Mouse (Mus musculus) embryonic facial prominence, embryonic 14.5 days (tissue): Measurements from ENCODE around the gene Phf1. TPM values are rescaled to one million over a fixed set of nuclear protein-coding genes. Genes with fewer than 3 reads are reported as not detected.

Source experiments
- ATAC-seq: fragments of 200-750 bp; cut with Nextera tagmentation; 2 replicates; pipeline ENCODE4 v1.8.0; 2017; ENCODE audit warnings: low read depth, moderate number of reproducible peaks, moderate TSS enrichment
- DNase-seq: peaks from one replicate; pipeline ENCODE4 v3.0.0-alpha.2; 2015; ENCODE audit warnings: low spot score
- H3K27ac ChIP-seq: fragments of 300-500 bp; sonication (generic); replicated peaks from 2 replicates; pipeline ENCODE4 v1.5.1; 2014; ENCODE audit warnings: low read depth, mild to moderate bottlenecking, low read length, moderate library complexity
- H3K27me3 ChIP-seq: fragments of 300-500 bp; sonication (generic); replicated peaks from 2 replicates; pipeline ENCODE4 v1.6.1; 2014; ENCODE audit warnings: low read length; ENCODE audit not compliant: control insufficient read depth, insufficient read depth
- H3K36me3 ChIP-seq: fragments of 300-500 bp; sonication (generic); 2 replicates; pipeline ENCODE4 v1.6.1; 2014; ENCODE audit warnings: low read length, mixed read lengths; ENCODE audit not compliant: control insufficient read depth, insufficient read depth
- H3K4me1 ChIP-seq: fragments of 300-500 bp; sonication (generic); 2 replicates; pipeline ENCODE4 v1.6.1; 2014; ENCODE audit warnings: antibody characterized with exemption, low read length; ENCODE audit not compliant: control insufficient read depth, insufficient read depth
- H3K4me2 ChIP-seq: fragments of 300-500 bp; sonication (generic); 2 replicates; pipeline ENCODE4 v1.6.1; 2014; ENCODE audit warnings: low read depth, mild to moderate bottlenecking, low read length, moderate library complexity, mixed read lengths
- H3K4me3 ChIP-seq: fragments of 300-500 bp; sonication (generic); 2 replicates; pipeline ENCODE4 v1.5.1; 2014; ENCODE audit warnings: low read depth, mild to moderate bottlenecking, low read length
- H3K9ac ChIP-seq: fragments of 300-500 bp; sonication (generic); 2 replicates; pipeline ENCODE4 v1.6.1; 2014; ENCODE audit warnings: low read depth, mild to moderate bottlenecking, low read length, moderate library complexity, mixed read lengths
- H3K9me3 ChIP-seq: fragments of 300-500 bp; sonication (generic); 2 replicates; pipeline ENCODE4 v1.6.1; 2016; ENCODE audit warnings: low read length; ENCODE audit not compliant: control insufficient read depth
- WGBS: fragments of 180-500 bp; shearing (Covaris S2); extraction: QIAGEN DNeasy Blood & Tissue Kit; methylation state at CpG from one replicate; pipeline ENCODE4 v1.1.7; 2014; 5-methylcytosine and 5-hydroxymethylcytosine counted together
- polyA plus RNA-seq: library from polyadenylated mRNA; unstranded; fragments of >200 nt; fragmentation: Nextera tagmentation; extraction: Ambion mirVana; gene quantifications from 2 replicates; pipeline ENCODE4 v1.2.1, GENCODE M21; 2014

Phf1 gene
- polyA plus RNA-seq, 1 experiment from 2014 or later, result 10.0 TPM

DNA sequence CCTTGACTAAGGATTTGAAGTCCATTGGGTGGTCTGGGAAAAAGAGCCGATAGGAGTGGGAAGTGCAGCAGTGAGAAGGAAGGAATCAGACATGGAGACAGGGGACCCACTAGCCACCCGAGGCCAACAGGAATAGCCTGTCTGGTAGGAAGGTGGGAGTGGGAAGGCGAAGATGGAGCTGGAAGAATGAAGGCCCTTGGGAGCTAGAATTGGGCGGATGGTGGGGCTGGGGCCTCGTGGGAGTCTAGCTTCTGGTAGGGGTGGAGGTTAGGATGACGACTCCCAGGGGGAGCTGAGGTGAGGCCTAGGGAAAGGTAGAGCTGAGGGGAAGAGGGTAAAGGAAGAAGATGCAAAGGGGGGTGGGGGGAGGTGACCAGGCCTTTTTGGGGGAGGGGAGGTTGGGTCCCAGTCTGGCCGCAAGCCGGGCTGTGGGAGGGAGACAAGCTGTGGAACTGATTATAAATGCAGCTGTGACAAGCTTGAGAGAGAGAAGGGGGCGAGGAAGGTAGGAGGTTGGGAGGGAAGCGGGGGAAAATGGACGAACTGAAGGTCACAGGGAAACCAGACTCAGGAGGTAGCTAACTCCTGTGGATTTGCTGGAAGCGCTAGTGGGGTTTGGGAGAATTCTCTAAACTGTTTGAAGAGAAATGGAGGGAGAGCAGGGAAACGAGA lies 13.1 kb downstream of the Phf1 start:
- Histone ChIP-seq H3K4me2 (peak overlapping the region; percentile 87), H3K4me1 (peaks cover 40% of the 10 kb centered on the region), H3K9me3 (no peaks in the 10 kb centered on the region), H3K4me3 (peak overlapping the region; percentile 46), H3K36me3 (no peaks in the 10 kb centered on the region), H3K27me3 (no peaks in the 10 kb centered on the region), H3K27ac (peak overlapping the region; percentile 80), H3K9ac (peak overlapping the region; percentile 75)
- ATAC-seq (no peak), DNase-seq (no peak)
- WGBS, result 28% methylated on average over 13 of the region's 13 CpGs

- H3K27ac ChIP-seq, result peak overlapping the region; percentile 80
- DNase-seq (peak; percentile 61), ATAC-seq (peak; percentile 58)
- peaks cover 46% of the 10 kb centered on the region for H3K4me1 ChIP-seq
- no peaks in the 10 kb centered on the region for H3K27me3 ChIP-seq
- peak overlapping the region; percentile 87 for H3K4me2 ChIP-seq
- 2% methylated on average over 14 of the region's 37 CpGs for WGBS
- peak overlapping the region; percentile 46 for H3K4me3 ChIP-seq
- H3K9me3 ChIP-seq, result no peaks in the 10 kb centered on the region
- H3K9ac ChIP-seq, result peak overlapping the region; percentile 75
- no peaks in the 10 kb centered on the region for H3K36me3 ChIP-seq
Observed at GRCm38 (mm10) chr17:26946567-26946966, 13.7 kb downstream of the Phf1 start.

- no peak overlapping the region for H3K27ac ChIP-seq
- ATAC-seq (no peak), DNase-seq (no peak)
- 52% methylated on average over 12 of the region's 12 CpGs for WGBS
- H3K36me3 ChIP-seq, result no peaks in the 10 kb centered on the region
- no peak overlapping the region for H3K9ac ChIP-seq
- H3K4me2 ChIP-seq, result peak overlapping the region; percentile 87
- peak overlapping the region; percentile 46; the same call in 1 of the 2 replicates for H3K4me3 ChIP-seq
- H3K4me1 ChIP-seq, result peaks cover 51% of the 10 kb centered on the region
- no peaks in the 10 kb centered on the region for H3K27me3 ChIP-seq
- no peaks in the 10 kb centered on the region for H3K9me3 ChIP-seq
Observed at GRCm38 (mm10) chr17:26947231-26948100, 14.6 kb downstream of the Phf1 start.

GRCm38 (mm10) chr17:26948316-26949050 lies 15.6 kb downstream of the Phf1 start:
- Histone ChIP-seq H3K36me3 (no peaks in the 10 kb centered on the region), H3K27ac (peak overlapping the region; percentile 77), H3K27me3 (no peaks in the 10 kb centered on the region), H3K4me2 (peak overlapping the region; percentile 95), H3K4me1 (peaks cover 57% of the 10 kb centered on the region), H3K9ac (peak overlapping the region; percentile 78), H3K4me3 (peak overlapping the region; percentile 71), H3K9me3 (no peaks in the 10 kb centered on the region)
- 0% methylated on average over 9 of the region's 87 CpGs for WGBS
- DNase-seq (no peak), ATAC-seq (no peak)

- Histone ChIP-seq H3K4me3 (peak overlapping the region; percentile 71), H3K9me3 (no peaks in the 10 kb centered on the region), H3K27ac (peak overlapping the region; percentile 77), H3K36me3 (no peaks in the 10 kb centered on the region), H3K27me3 (no peaks in the 10 kb centered on the region), H3K4me2 (peak overlapping the region; percentile 95), H3K9ac (peak overlapping the region; percentile 78), H3K4me1 (peaks cover 63% of the 10 kb centered on the region)
- ATAC-seq (no peak), DNase-seq (no peak)
- WGBS, result 11% methylated on average over 8 of the region's 14 CpGs
Observed at GRCm38 (mm10) chr17:26949051-26949577, 16.3 kb downstream of the Phf1 start.

GRCm38 (mm10) chr17:26949866-26950265 lies 17.0 kb downstream of the Phf1 start:
- Histone ChIP-seq H3K4me1 (peaks cover 63% of the 10 kb centered on the region), H3K9me3 (no peaks in the 10 kb centered on the region), H3K9ac (peak overlapping the region; percentile 32; the same call in 1 of the 2 replicates), H3K27me3 (no peaks in the 10 kb centered on the region), H3K4me2 (peak overlapping the region; percentile 95), H3K4me3 (no peak overlapping the region), H3K36me3 (peaks cover 3% of the 10 kb centered on the region; the same call in 1 of the 2 replicates), H3K27ac (0 out of 2 replicates have a peak overlapping the region, but pooled peaks have one; percentile 40)
- ATAC-seq, result no peak
- no peak for DNase-seq
- WGBS, result 36% methylated on average over 5 of the region's 5 CpGs

DNA sequence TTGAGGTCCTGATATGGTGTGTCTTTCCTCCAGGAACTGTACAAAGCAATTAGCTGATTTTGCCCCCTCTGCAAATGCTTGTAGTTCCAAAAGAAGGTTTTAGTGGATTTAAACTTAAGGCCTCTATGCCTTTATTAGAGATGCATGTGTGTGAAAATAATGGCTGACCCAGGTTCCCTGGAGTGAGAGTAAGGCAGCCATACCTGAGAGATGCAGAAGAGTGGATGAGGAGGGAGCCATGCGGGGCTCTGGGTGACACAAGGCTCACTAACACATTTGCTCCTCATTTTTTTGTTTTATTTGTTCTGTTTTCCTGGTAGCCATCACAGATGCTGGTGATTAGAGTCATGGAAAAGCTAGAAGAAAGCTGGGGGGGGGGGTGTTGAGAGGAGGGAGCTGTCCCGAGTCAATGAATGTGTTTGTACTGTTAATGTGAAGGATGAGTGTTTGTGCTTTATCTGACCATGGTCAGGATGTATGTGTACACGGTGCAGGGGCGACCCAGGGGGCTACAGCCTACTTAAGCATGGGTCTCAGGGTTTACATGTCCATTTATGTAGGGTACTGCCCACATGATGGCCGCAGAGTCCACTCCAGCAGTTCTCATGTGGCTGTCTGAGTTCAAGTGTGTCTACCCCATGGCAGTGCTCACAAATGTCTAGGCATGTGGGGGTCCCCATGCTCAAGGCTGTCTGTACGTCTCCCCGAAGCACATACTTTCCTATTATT lies 17.9 kb downstream of the Phf1 start:
- Histone ChIP-seq H3K4me1 (peaks cover 55% of the 10 kb centered on the region), H3K27me3 (no peaks in the 10 kb centered on the region), H3K27ac (peak overlapping the region; percentile 48), H3K9me3 (no peaks in the 10 kb centered on the region), H3K9ac (peak overlapping the region; percentile 54), H3K36me3 (peaks cover 11% of the 10 kb centered on the region), H3K4me2 (peak overlapping the region; percentile 69), H3K4me3 (peak overlapping the region; percentile 38)
- ATAC-seq, result no peak
- DNase-seq, result no peak
- 31% methylated on average over 7 of the region's 7 CpGs for WGBS
